Mouse (Mus musculus) heart, embryonic 13.5 days (tissue): ENCODE measurements around the gene Endod1. TPM values are rescaled to one million over a fixed set of nuclear protein-coding genes. Genes with fewer than 3 reads are reported as not detected.

Source experiments
- ATAC-seq: fragments of 200-750 bp; cut with Nextera tagmentation; 2 replicates; pipeline ENCODE4 v1.8.0; 2017; ENCODE audit warnings: moderate TSS enrichment; ENCODE audit not compliant: insufficient number of reproducible peaks, low FRiP score, low TSS enrichment; ENCODE audit errors: extremely low read depth
- H3K27ac ChIP-seq: fragments of 300-500 bp; sonication (generic); replicated peaks from 2 replicates; pipeline ENCODE4 v1.5.1; 2015; ENCODE audit warnings: moderate library complexity, mild to moderate bottlenecking, inconsistent platforms
- H3K27me3 ChIP-seq: fragments of 300-500 bp; sonication (generic); replicated peaks from 2 replicates; pipeline ENCODE4 v1.6.1; 2015; ENCODE audit warnings: mild to moderate bottlenecking, inconsistent platforms
- H3K36me3 ChIP-seq: fragments of 300-500 bp; sonication (generic); 2 replicates; pipeline ENCODE4 v1.6.1; 2015; ENCODE audit warnings: mild to moderate bottlenecking, inconsistent platforms
- H3K4me1 ChIP-seq: fragments of 300-500 bp; sonication (generic); 2 replicates; pipeline ENCODE4 v1.6.1; 2015; ENCODE audit warnings: inconsistent platforms
- H3K4me2 ChIP-seq: fragments of 300-500 bp; sonication (generic); 2 replicates; pipeline ENCODE4 v1.6.1; 2015; ENCODE audit warnings: inconsistent platforms, mild to moderate bottlenecking, moderate library complexity
- H3K4me3 ChIP-seq: fragments of 300-500 bp; sonication (generic); 2 replicates; pipeline ENCODE4 v1.5.1; 2015; ENCODE audit warnings: moderate library complexity, mild to moderate bottlenecking, inconsistent platforms
- H3K9ac ChIP-seq: fragments of 300-500 bp; sonication (generic); 2 replicates; pipeline ENCODE4 v1.6.1; 2015; ENCODE audit warnings: inconsistent platforms, mild to moderate bottlenecking, moderate library complexity
- H3K9me3 ChIP-seq: fragments of 300-500 bp; sonication (generic); 2 replicates; pipeline ENCODE4 v1.6.1; 2016; ENCODE audit warnings: inconsistent platforms
- WGBS: fragments of 180-500 bp; shearing (Covaris S2); methylation state at CpG from one replicate; pipeline ENCODE4 v1.1.7; 2015; ENCODE audit warnings: mixed read lengths; 5-methylcytosine and 5-hydroxymethylcytosine counted together
- polyA plus RNA-seq: library from polyadenylated mRNA; unstranded; fragments of >200 nt; fragmentation: Nextera tagmentation; extraction: Ambion mirVana; gene quantifications from 2 replicates; pipeline ENCODE4 v1.2.1, GENCODE M21; 2015

The Endod1 gene
- polyA plus RNA-seq, 1 experiment from 2014 or later, result 7.5 TPM

DNA sequence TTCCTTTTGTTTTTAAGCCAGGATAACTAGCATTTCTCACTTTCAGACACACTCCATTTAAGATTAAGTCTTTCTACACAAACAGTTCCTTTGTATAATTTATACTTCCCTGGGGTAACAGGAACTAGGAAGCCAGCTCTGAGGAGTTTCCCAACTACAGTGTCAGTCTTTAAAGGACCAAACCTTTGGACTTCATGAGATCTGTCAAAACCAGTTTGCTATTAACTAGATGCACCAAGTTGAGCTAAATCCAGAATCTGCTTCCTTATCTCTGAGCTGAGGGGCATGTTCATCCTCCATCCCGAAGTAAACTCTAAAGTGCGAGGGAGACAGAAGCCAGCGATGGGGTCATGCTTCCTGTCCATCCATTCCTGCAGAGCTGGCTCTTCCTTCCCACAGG lies 74.0 kb downstream of the Endod1 start:
- ATAC-seq, result no peak
- H3K9ac ChIP-seq, result no peak overlapping the region
- H3K27ac ChIP-seq, result no peak overlapping the region
- H3K9me3 ChIP-seq, result no peaks in the 10 kb centered on the region
- 0 out of 2 replicates have a peak, but pooled peaks cover 10% of the 10 kb centered on the region for H3K4me1 ChIP-seq
- 56% methylated on average over 3 of the region's 3 CpGs for WGBS
- no peaks in the 10 kb centered on the region for H3K27me3 ChIP-seq
- peaks cover 30% of the 10 kb centered on the region for H3K36me3 ChIP-seq
- H3K4me2 ChIP-seq, result no peak overlapping the region
- no peak overlapping the region for H3K4me3 ChIP-seq

DNA sequence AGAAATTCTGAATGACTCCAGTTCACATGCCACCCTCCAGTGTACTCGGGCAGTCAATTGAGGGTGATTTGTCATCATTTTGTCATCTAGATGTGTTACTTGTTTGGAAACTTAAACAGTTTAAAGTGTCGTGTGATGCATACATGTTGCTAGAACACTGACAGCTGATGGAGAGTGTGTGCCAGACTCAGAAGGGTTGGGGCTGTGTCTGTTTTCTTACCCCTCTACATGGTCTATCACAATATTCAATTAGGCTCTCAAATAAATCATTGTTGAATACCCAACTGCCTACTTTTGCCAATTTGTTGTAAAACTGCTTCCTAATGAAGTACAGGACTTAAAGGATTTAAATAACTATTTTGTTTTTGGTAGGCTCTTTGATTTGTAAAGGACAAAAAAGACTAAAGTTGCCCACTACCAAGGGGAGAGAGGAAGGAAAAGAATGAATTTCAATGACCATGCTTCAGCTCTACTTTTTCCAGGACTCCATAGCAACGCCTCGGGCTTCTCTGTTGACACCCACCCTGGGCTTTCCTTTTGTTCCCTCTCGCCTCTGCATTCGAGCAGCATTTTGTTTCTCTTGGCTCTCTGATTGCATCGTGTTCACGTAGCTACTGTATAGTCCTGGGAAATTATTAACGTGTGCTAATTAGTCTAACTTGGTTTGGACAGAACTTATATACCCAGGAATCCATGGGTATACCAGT lies 76.9 kb downstream of the Endod1 start:
- Histone ChIP-seq H3K9ac (no peak overlapping the region), H3K27ac (no peak overlapping the region), H3K4me3 (no peak overlapping the region), H3K4me2 (no peak overlapping the region), H3K27me3 (no peaks in the 10 kb centered on the region), H3K9me3 (no peaks in the 10 kb centered on the region), H3K4me1 (peaks cover 24% of the 10 kb centered on the region), H3K36me3 (peaks cover 15% of the 10 kb centered on the region)
- ATAC-seq, result no peak
- 71% methylated on average over 9 of the region's 9 CpGs for WGBS

Other genes with a start within 250 kb of the Endod1 start
- gene Sesn3, start 106.4 kb downstream of the Endod1 start, polyA plus RNA-seq, result 10.1 and 11.9 TPM in 2 replicates
- gene Kdm4d, start 119.0 kb upstream of the Endod1 start, polyA plus RNA-seq, result 0.19 TPM in 1 of 2 replicates, not detected in the other
- 111 and 116 TPM in 2 replicates for gene Cwc15, start 119.1 kb upstream of the Endod1 start, polyA plus RNA-seq